ENCODE assay signal across 8 mouse cellular contexts in the genomic region with DNA sequence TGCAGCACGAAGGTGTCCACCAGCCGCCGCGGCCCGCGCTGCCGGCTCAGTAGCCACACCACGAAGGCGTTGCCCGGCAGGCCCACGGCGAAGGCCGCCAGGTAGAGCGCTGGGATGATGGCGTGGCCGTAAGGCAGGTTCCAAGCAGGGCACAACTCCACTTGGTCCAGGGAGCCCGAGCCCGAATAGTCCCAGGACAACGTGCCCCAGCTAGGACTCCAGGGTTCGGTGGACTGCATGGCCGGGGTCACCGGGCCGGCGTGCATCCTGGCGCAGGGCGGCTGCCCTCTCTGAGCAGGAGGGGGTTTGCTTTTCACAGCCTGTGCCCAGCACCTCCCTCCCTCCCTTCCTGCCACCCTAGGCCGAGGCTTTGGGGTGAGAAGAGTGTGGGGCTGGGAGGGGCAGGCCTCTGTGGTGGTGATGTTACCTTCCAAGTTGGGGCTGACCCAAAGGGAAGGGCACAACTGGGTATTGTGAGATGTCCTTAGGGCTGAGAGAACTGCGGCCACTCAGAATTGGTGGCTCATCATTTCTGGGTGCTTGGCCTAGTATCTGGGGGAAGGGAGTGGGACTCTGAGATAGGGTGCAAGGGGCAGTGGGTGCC. TPM values are rescaled to one million over a fixed set of nuclear protein-coding genes. Genes with fewer than 3 reads are reported as not detected.
DNase-seq lines count a peak whose midpoint lies in the region; ATAC-seq lines count a peak whose summit lies in the region.

Gpr25 (minus strand) TSS at position 239 of the 604 bp plus-strand sequence.

- H3K27ac ChIP-seq in limb, embryonic 13.5 days = no peak within 1 kb of the TSS
- no peak within 1 kb of the TSS for H3K27ac ChIP-seq in stomach, embryonic 15.5 days

- H3K4me1 ChIP-seq in limb, embryonic 13.5 days = peaks cover 13% of the 10 kb centered on the region
- H3K4me1 ChIP-seq in stomach, embryonic 15.5 days = peaks cover 14% of the 10 kb centered on the region

- H3K4me2 ChIP-seq in limb, embryonic 13.5 days (replicated peaks) = peak within 1 kb of the TSS; percentile 94
- H3K4me2 ChIP-seq in stomach, embryonic 15.5 days = peak within 1 kb of the TSS; percentile 99

- H3K9me3 ChIP-seq in limb, embryonic 13.5 days = no peaks in the 10 kb centered on the region
- no peaks in the 10 kb centered on the region for H3K9me3 ChIP-seq in stomach, embryonic 15.5 days

- H3K9ac ChIP-seq in limb, embryonic 13.5 days = peak within 1 kb of the TSS; percentile 75
- H3K9ac ChIP-seq in stomach, embryonic 15.5 days = peak within 1 kb of the TSS; percentile 2

- H3K36me3 ChIP-seq in limb, embryonic 13.5 days = no peaks in the 10 kb centered on the region
- no peaks in the 10 kb centered on the region for H3K36me3 ChIP-seq in stomach, embryonic 15.5 days

- peak; percentile 3 for DNase-seq in gastrocnemius, adult 18-20 months (ENCODE audit: low spot score)
- no peak for DNase-seq in gastrocnemius, postnatal 10 days
- DNase-seq in ovary, postnatal 10 days (ENCODE audit: low spot score) = peak; percentile 2
- no peak for DNase-seq in ovary, postnatal 36 days (ENCODE audit: low spot score)
- no peak for DNase-seq in adrenal gland, adult (ENCODE audit: inconsistent age in 2 of 2, low spot score in 1 of 2)
- DNase-seq in adipocyte (ENCODE audit: low spot score) = no peak

- 9% methylated on average over 28 of the region's 28 CpGs for WGBS in limb, embryonic 13.5 days
- WGBS in stomach, embryonic 15.5 days = 12% methylated on average over 26 of the region's 28 CpGs

- peaks cover 83% of the 10 kb centered on the region for H3K27me3 ChIP-seq in limb, embryonic 13.5 days
- H3K27me3 ChIP-seq in stomach, embryonic 15.5 days (replicated peaks) = peaks cover 44% of the 10 kb centered on the region

- peak within 1 kb of the TSS; percentile 62 for H3K4me3 ChIP-seq in limb, embryonic 13.5 days
- H3K4me3 ChIP-seq in stomach, embryonic 15.5 days (replicated peaks) = peak within 1 kb of the TSS; percentile 55

- no peak for ATAC-seq in limb, embryonic 13.5 days (ENCODE audit: low FRiP score, low read depth)
- ATAC-seq in stomach, embryonic 15.5 days (ENCODE audit: insufficient read depth, low FRiP score, low read depth) = no peak

RNA-seq across cellular contexts. Expression of gene Gpr25, which starts in this region (rescaled TPM):
- not detected for total RNA-seq in gastrocnemius, adult 18-20 months (2021)
- total RNA-seq in gastrocnemius, postnatal 10 days (2021) = not detected
- polyA plus RNA-seq in limb, embryonic 13.5 days (2015; fragmentation: Nextera tagmentation; extraction: Ambion mirVana) = not detected in 2 replicates
- polyA plus RNA-seq in stomach, embryonic 15.5 days (2015; fragmentation: Nextera tagmentation; extraction: Ambion mirVana) = not detected in 2 replicates

Comparison
In these comparisons a context has a peak if more than half of its experiments do, and no peak if none do; other contexts are left out.
1. Peak in DNase-seq in gastrocnemius, adult 18-20 months; RNA of the gene not detected or under 1 TPM.